Mouse (Mus musculus): ENCODE measurements around the gene Vps52. TPM values are rescaled to one million over a fixed set of nuclear protein-coding genes. Genes with fewer than 3 reads are reported as not detected.
"Not testable (repeated sequence)": the region's sequence is repeated elsewhere in the genome, so short reads cannot be mapped to it uniquely, and the experiment has no call there.

Gene Vps52
- total RNA-seq, 2 experiments from 2014 or later = 18.6 to 38.4 TPM

- peak; percentile 87 for ATAC-seq (replicated peaks; ENCODE audit: poor library complexity, severe bottlenecking)
These were observed 15.3 kb upstream of the Vps52 start, which contains the start of the genes Pfdn6 and Wdr46 for GRCm38 (mm10) chr17:33940206-33940805. Gene Pfdn6, minus strand, starts transcription at chr17:33940343. Gene Wdr46, plus strand, starts transcription at chr17:33940660.

DNA sequence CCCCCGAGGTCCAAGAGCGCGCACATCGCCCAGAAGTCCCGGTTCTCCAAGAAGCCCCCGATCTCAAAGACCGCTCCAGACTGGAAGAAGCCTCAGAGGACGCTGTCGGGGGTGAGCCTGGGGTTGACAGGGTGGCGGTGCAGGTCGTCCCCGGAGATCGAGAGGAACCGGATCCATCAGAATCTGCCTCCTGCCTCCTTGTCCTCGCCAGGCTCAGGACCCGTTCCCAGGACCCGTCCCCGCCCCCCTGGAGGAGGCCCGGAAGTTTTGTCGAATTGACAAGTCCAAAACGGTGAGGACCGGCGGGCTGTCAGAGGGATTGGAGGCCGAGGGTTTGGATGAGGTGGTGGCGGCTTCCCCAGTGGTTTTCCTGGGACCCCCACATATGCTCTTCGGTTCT is 14.6 kb upstream of the Vps52 start:
- peak; percentile 28 for ATAC-seq (replicated peaks; ENCODE audit: poor library complexity, severe bottlenecking)

DNA sequence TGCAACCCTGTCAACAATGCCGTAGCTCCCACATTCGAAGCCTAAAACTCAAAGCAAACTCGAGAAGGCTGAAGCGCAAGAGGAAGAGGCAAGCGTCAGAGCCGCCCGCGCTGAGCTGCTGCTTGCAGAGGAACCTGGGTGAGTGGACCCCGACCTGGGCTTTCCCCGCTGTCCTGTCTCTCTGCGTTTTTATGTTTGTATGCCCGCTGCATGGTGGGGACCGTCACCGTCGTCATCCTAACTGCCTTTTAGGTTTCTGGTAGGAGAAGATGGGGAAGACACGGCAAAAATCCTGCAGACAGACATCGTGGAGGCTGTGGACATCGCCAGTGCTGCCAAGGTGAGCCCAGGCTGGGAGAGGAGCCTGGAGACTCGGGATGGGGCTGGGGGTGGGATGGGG is 14.2 kb upstream of the Vps52 start:
- ATAC-seq (replicated peaks; ENCODE audit: poor library complexity, severe bottlenecking) = no peak

GRCm38 (mm10) chr17:33943454-33943853 is 12.2 kb upstream of the Vps52 start:
- no peak for ATAC-seq (replicated peaks; ENCODE audit: poor library complexity, severe bottlenecking)

DNA sequence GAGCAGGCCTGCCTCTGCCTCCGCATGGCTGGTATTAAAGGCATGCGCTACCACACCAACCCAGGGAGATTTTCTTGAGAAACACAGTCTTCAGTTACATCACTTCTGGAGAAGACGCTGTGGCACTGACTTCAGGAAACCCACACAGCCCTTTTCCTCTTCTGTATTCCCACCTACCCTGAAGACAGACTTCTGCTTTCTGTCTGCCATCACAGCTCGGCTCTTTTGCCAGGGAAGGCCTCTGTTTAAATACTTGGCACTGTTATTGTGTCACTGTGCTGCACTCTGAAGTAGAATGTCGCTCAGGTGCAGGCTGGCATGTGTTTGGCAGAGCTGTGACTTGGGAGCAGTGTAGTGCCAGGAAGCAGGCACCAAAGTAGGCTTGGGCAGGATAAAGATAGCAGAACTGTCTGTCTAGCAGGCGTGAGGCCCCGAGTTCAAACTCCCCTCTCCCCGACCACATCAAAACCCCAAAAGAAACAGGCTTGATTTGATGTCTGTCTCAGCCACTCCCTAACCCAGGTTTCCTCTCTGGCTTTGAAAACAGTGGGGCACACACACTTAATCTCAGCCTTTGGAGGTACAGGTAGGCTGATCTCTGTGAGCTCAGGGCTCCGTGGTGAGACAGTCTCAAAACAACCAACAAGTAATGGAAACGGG is 8.1 kb upstream of the Vps52 start:
- peak; percentile 70 for ATAC-seq (replicated peaks; ENCODE audit: poor library complexity, severe bottlenecking)

- no peak for ATAC-seq (replicated peaks; ENCODE audit: poor library complexity, severe bottlenecking)
These were observed 7.3 kb upstream of the Vps52 start for GRCm38 (mm10) chr17:33948090-33948904.

GRCm38 (mm10) chr17:33948905-33949537 is 6.6 kb upstream of the Vps52 start:
- no peak for ATAC-seq (replicated peaks; ENCODE audit: poor library complexity, severe bottlenecking)

- no peak for ATAC-seq (replicated peaks; ENCODE audit: poor library complexity, severe bottlenecking)
These were observed 5.4 kb upstream of the Vps52 start for GRCm38 (mm10) chr17:33950131-33950625.

GRCm38 (mm10) chr17:33951021-33951946 is 4.3 kb upstream of the Vps52 start, which contains the start of gene B3galt4:
Gene B3galt4, minus strand, starts transcription at chr17:33951488.
- peak; percentile 45 for ATAC-seq (replicated peaks; ENCODE audit: poor library complexity, severe bottlenecking)

DNA sequence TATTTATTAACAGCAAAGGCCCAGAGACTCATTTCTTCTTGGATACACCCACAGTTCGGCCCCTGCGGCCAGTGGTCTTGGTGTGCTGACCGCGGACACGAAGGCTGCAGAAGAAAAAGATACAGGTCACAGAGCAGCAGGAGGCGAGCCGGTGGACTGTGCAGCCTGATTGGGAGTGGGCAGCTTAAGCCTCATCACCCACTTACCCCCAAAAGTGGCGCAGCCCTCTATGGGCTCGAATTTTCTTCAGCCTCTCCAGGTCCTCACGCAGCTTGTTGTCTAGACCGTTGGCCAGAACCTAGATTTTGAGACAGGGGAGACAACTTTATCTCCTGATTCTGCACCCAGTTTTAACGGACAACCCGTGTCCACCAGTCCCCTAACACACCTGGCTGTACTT is 3.6 kb upstream of the Vps52 start:
- ATAC-seq (replicated peaks; ENCODE audit: poor library complexity, severe bottlenecking) = not testable (repeated sequence)

- no peak for ATAC-seq (replicated peaks; ENCODE audit: poor library complexity, severe bottlenecking)
These were observed 2.7 kb upstream of the Vps52 start for GRCm38 (mm10) chr17:33952879-33953278.

DNA sequence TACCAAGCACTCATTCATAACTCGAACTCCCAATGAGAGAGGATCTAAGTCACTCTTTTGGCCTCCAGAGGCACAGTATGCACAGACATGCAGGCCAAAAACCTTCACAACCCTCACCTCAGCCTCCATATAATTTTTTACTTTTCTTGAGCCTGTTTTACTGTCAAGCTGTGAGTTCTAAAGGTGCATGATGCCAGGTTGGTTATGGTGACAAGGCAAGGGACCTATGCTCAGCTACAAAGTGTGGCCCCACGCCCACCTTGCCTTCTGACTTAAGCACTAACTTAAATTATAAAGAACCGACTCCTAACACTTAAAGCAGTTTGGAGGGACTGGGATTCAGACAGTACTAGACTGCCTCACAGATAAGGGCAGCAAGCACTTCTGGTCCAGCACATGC is 2.3 kb upstream of the Vps52 start:
- no peak for ATAC-seq (replicated peaks; ENCODE audit: poor library complexity, severe bottlenecking)

DNA sequence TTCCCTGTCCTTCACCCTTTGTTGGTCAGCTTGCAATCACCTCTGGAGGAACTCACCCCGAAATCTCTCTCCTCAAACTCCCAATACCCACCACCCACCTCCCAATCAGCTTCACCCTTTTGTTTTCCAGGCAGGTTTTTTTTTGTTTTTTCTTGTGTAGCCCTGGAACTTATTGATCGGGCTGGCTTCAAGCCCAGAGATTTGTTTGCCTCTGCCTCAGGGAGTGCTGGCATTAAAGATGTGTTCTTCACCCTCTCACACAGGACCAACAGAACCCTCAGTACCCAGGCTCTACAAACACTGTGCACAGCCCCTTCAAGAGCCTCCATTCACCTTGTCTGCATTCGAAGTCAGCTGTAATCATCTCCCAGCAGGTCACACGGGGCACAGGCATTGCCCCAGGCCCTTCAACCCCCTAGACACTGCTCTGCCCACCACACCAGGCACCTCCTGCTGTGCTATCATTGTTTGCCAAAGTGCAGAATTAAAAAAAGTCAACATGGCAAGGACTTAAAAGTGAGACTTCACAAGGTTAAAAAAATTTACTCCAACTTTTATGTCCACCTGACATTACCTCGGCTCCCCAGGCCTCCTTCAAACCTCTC is 1.5 kb upstream of the Vps52 start:
- ATAC-seq (replicated peaks; ENCODE audit: poor library complexity, severe bottlenecking) = no peak

- ATAC-seq (replicated peaks; ENCODE audit: poor library complexity, severe bottlenecking) = peak; percentile 16
These were observed 712 bp upstream of the Vps52 start for GRCm38 (mm10) chr17:33954646-33955554.

- ATAC-seq (replicated peaks; ENCODE audit: poor library complexity, severe bottlenecking) = no peak
These were observed 724 bp downstream of the Vps52 start for GRCm38 (mm10) chr17:33956336-33956735.

DNA sequence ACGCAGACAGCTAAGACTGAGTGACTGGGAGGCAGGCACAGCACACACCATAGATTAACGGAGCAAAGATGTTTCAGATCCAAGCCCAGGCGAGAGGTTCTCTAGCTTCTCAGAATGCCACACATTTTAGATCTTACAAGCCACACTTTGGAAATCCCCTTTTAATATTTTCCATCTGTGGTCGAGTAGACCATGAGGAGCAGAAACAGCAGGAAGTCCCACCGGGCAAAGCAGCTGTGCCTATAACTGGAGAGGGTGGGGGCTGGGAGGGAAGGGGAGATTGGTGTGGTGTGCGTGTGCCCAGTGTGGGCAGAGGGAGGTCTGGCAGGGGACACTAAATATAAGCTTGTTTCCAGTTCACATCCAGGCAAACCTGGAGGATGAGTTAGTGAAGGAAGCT is 1.9 kb downstream of the Vps52 start:
- no peak for ATAC-seq (replicated peaks; ENCODE audit: poor library complexity, severe bottlenecking)

GRCm38 (mm10) chr17:33958451-33958850 is 2.8 kb downstream of the Vps52 start:
- ATAC-seq (replicated peaks; ENCODE audit: poor library complexity, severe bottlenecking) = no peak

GRCm38 (mm10) chr17:33959135-33959534 is 3.5 kb downstream of the Vps52 start:
- ATAC-seq (replicated peaks; ENCODE audit: poor library complexity, severe bottlenecking) = no peak

All from granulocyte monocyte progenitor cell, adult 5-6 weeks (primary cell).